Comparison of ENCODE assay signal across 25 mouse cellular contexts in genomic region chr6:71711201-71711600, GRCm38 (mm10). TPM values are rescaled to one million over a fixed set of nuclear protein-coding genes. Genes with fewer than 3 reads are reported as not detected.
DNase-seq lines count a peak whose midpoint lies in the region; ATAC-seq lines count a peak whose summit lies in the region.
"Had no signal": no experiment of that assay in that cellular context is flagged by ENCODE, and none has a peak within 500 bp of the region (broad histone marks: within the 10 kb centered on the region; RNA-seq: fewer than 3 reads in every experiment).

No protein-coding gene starts in this region.

- 0 out of 2 replicates have a peak, but pooled peaks cover 7% of the 10 kb centered on the region for H3K36me3 ChIP-seq in forebrain, embryonic 14.5 days (ENCODE audit: control insufficient read depth, insufficient read depth, low read length)
- no peaks in the 10 kb centered on the region for H3K36me3 ChIP-seq in forebrain, embryonic 12.5 days (replicated peaks)
- H3K36me3 ChIP-seq: G1E; heart, embryonic 15.5 days; intestine, embryonic 15.5 days; liver, embryonic 13.5 days; midbrain, embryonic 15.5 days had no signal

- no peak overlapping the region for H3K27ac ChIP-seq in forebrain, embryonic 14.5 days (ENCODE audit: low read depth, low read length)
- H3K27ac ChIP-seq in forebrain, embryonic 12.5 days = no peak overlapping the region
- H3K27ac ChIP-seq: forebrain, embryonic 10.5 days; heart, adult 2 months; heart, embryonic 15.5 days; intestine, embryonic 15.5 days; liver, embryonic 13.5 days; midbrain, embryonic 15.5 days had no signal

- H3K4me2 ChIP-seq in forebrain, embryonic 14.5 days (ENCODE audit: low read length) = no peak overlapping the region
- H3K4me2 ChIP-seq in forebrain, embryonic 12.5 days = no peak overlapping the region
- H3K4me2 ChIP-seq: heart, embryonic 15.5 days; intestine, embryonic 15.5 days; liver, embryonic 13.5 days; midbrain, embryonic 15.5 days had no signal

- H3K27me3 ChIP-seq in forebrain, embryonic 14.5 days (replicated peaks; ENCODE audit: control insufficient read depth, insufficient read depth, low read length) = no peaks in the 10 kb centered on the region
- peaks cover 20% of the 10 kb centered on the region for H3K27me3 ChIP-seq in forebrain, embryonic 12.5 days
- H3K27me3 ChIP-seq: hindbrain, embryonic 15.5 days; midbrain, embryonic 15.5 days had no signal

- WGBS in forebrain, embryonic 14.5 days = 43% methylated on average over 5 of the region's 5 CpGs
- 75% methylated on average over 5 of the region's 5 CpGs for WGBS in forebrain, embryonic 12.5 days

- peak; percentile 11 for DNase-seq in forebrain, embryonic 14.5 days (ENCODE audit: low spot score)
- peak; percentile 32 for DNase-seq in lung, postnatal 10 days
- no peak for DNase-seq in lung, postnatal 25 days (ENCODE audit: low spot score)
- DNase-seq in right cerebral cortex, postnatal 14 days = peak; percentile 17
- DNase-seq in right cerebral cortex, postnatal 25 days = no peak
- DNase-seq: B cell, adult 2 months; gastrocnemius, postnatal 25 days; heart, adult 2 months; heart, postnatal 4 days; kidney, adult 8-10 months; kidney, postnatal 14 days; layer of hippocampus, postnatal 36 days; liver, embryonic 13.5 days; spleen, adult 18-20 months; thymus, postnatal 14 days had no signal

- H3K9ac ChIP-seq in forebrain, embryonic 14.5 days (ENCODE audit: low read length) = no peak overlapping the region
- no peak overlapping the region for H3K9ac ChIP-seq in forebrain, embryonic 12.5 days
- H3K9ac ChIP-seq: heart, embryonic 15.5 days; hindbrain, embryonic 15.5 days; intestine, embryonic 15.5 days; liver, embryonic 13.5 days; midbrain, embryonic 15.5 days had no signal

- ATAC-seq in forebrain, embryonic 14.5 days = no peak
- ATAC-seq in forebrain, embryonic 12.5 days (ENCODE audit: low FRiP score) = no peak
- no peak for ATAC-seq in monocyte, adult 5-6 weeks (replicated peaks; ENCODE audit: insufficient number of reproducible peaks, low FRiP score, low TSS enrichment, poor library complexity, severe bottlenecking)
- ATAC-seq: intestine, embryonic 15.5 days; midbrain, embryonic 15.5 days; Patski had no signal

- no peak overlapping the region for H3K4me3 ChIP-seq in forebrain, embryonic 14.5 days (ENCODE audit: low read depth, low read length)
- H3K4me3 ChIP-seq in forebrain, embryonic 12.5 days (replicated peaks) = no peak overlapping the region
- H3K4me3 ChIP-seq: forebrain, embryonic 10.5 days; heart, adult 2 months; heart, embryonic 15.5 days; hindbrain, embryonic 15.5 days; intestine, embryonic 15.5 days; liver, embryonic 13.5 days; megakaryocyte, embryonic 14.5 days; midbrain, embryonic 15.5 days had no signal

- no peaks in the 10 kb centered on the region for H3K9me3 ChIP-seq in forebrain, embryonic 14.5 days (replicated peaks; ENCODE audit: control insufficient read depth, low read length)
- no peaks in the 10 kb centered on the region for H3K9me3 ChIP-seq in forebrain, embryonic 12.5 days
- H3K9me3 ChIP-seq: forebrain, embryonic 10.5 days; heart, embryonic 15.5 days; hindbrain, embryonic 15.5 days; intestine, embryonic 15.5 days; liver, embryonic 13.5 days; midbrain, embryonic 15.5 days had no signal

- H3K4me1 ChIP-seq in forebrain, embryonic 14.5 days (ENCODE audit: control insufficient read depth, insufficient read depth, low read length) = peaks cover 9% of the 10 kb centered on the region
- peaks cover 12% of the 10 kb centered on the region for H3K4me1 ChIP-seq in forebrain, embryonic 12.5 days

RNA-seq across cellular contexts. Expression of gene Reep1, which starts 3.8 kb away (rescaled TPM):
- 167 and 200 TPM in 2 replicates for polyA plus RNA-seq in forebrain, embryonic 14.5 days (2014; fragmentation: Nextera tagmentation; extraction: Ambion mirVana)
- polyA plus RNA-seq in forebrain, embryonic 12.5 days (2016; fragmentation: Nextera tagmentation; extraction: Ambion mirVana) = 73.5 and 82.7 TPM in 2 replicates
- not detected in 3 replicates for total RNA-seq in monocyte, adult 5-6 weeks (2017)
- polyA plus RNA-seq: G1E had no signal

Comparison
In these comparisons a context has a peak if more than half of its experiments do, and no peak if none do; other contexts are left out.
1. DNase-seq: peak in forebrain, embryonic 14.5 days (single experiment), lung, postnatal 10 days (single experiment) and right cerebral cortex, postnatal 14 days (single experiment); none in lung, postnatal 25 days (single experiment) and right cerebral cortex, postnatal 25 days (single experiment).